Mouse (Mus musculus) adipocyte (in vitro differentiated cells): Measurements from ENCODE around the gene Bet1.

ENCODE experiments used
- DNase-seq: peaks from one replicate; pipeline ENCODE4 v3.0.0-alpha.2; 2016; ENCODE audit warnings: low spot score

Gene Bet1

DNA sequence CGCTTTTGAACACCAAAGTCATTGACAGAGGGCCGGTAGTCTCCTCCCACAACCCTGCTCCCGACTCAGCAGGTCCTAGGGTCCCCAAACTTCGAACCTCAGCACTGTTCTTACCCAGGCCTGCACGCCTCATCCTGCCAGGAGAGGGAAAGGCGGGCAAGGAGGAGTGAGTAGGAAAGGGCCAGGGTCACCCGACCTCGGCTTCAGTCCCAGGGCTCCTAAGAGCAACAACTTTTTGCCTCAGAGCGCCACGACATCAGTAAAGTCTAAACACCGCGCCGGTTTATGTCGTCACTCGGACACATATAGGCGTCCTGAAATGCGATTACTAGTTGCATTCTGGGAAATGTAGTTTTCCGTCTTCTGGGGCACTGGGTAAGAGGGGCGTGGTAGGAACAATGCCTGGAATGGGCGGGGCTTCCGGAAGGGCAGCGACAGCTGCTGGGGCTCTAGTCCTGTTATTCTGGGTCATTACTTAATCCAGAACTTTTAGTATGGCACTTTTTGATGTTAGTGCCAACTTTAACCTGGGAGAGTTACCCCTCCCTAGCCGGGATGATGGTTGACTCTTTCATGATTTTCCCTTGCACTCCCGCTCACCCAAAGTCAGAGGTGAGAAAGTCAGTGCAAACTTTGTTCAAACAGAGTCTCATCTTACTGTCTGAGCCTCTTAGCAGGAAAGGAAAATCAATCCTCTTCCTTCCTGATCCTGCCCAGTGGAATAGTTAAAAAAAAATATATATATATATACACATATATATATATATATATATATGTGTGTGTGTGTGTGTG lies at the start of gene Bet1:
Gene Bet1, minus strand, starts transcription at position 310 of the 792 bp plus-strand sequence.
- DNase-seq: peak; percentile 99

DNA sequence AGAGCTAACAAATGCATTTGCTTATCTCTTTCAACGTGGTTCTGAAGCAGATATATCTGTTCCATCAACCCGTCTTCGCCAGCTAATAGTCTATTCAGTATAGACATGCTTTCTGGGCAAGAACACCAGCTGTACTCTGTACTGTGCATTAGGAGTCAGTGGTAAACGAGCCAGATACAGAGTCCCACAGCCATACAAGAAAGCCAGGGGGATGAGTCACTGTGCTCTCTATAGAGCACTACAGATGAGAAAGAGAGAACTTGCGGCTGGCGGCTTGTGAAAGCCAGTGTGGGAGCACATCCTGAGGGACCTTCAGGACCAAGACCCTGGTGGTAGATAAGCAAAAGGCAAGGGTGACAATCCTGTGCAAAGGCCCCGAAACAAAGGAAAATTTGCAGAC lies 45.5 kb upstream of the Bet1 start:
- DNase-seq: no peak

DNA sequence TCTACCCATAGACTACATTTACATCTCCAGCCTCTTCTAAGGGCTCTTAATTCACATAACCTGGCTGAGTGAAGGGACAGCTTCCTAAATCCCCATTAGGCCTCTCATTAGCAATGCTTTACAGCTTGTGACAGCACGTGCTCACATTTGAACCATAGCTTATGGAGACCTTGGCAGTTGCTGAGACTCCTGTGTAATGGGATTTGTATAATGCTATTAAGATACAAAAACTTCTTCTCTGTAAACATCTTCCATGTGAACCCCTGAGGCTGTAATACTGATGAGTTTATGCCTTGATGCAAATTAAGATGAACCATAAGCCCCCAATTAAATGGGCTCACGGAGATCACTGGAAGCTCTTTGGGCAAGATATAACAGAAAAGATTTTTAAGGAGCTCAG lies 44.4 kb upstream of the Bet1 start:
- DNase-seq: no peak

DNA sequence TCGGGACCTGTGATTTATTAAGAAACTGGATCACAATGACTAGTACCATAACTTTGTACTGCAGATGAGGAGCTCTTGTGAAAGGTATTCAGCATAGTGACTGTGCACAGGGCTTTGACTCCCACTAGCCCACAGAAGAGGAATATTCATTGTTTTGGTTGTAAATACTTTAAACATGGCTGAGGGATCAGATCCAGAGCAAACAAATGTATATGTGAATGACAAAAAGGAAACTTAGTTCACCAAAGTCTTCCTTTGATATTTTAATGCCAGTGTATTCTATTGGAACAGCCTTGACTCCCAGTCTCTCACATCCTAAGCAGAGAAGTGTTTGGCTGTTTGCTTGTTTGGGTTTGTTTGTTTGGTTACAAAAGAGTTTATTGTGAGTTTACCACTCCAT lies 31.8 kb upstream of the Bet1 start:
- no peak for DNase-seq

DNA sequence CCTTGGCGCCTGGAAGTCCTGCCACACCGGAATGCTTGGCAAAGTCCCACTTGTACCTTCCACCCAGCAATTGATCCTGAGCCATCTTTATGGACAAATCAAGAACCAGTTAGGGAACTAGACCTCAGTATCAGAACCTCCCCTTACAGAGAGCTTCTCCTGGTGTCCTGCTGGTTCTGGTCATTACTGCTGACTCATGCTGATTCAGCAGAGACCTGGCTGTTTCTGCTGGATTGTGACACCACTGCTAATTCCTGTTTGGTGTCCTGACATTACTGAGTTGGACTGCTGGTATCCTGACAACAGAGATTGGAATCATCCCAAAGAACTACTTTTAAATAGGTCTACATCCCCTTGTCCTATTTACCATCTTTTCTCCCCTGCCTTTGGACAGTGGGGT lies 3.7 kb upstream of the Bet1 start:
- no peak for DNase-seq

DNA sequence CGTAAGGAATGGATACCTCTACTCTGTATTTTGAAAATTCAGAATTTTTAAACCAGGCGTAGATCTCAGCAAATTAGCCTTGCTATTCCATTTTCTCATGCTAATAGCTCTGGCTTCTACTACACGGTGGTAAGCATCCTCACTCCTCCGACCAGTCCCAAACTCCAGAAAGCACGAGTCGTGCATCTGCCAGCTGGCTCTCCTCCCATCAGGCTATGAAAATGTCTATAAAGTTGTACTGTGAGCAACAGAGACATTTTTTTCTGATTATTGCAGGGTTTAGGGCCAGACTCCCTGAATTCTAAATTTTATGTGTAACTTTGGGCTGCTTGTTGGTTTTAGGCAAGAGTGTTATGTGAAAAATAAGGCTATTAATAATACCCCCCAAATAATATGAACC lies 14.5 kb downstream of the Bet1 start:
- no peak for DNase-seq

DNA sequence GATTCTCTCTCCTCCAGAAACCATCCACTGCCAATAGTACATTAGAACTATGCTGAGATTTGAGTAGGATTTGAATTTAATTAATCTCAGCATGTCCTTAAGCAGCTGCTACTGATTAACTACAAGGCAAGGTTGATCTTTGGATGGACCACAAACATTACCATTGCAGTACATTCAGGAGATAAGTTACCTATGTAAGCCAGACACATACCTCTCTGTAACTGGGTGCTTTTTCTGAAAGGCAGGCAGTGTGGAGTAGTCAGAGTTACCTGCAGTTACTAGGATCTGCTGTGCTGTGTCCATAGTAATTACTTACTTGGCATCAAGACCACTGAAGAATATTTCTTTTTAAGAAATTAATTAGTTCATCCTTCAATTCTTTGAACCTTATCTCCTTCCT lies 17.1 kb downstream of the Bet1 start:
- no peak for DNase-seq

DNA sequence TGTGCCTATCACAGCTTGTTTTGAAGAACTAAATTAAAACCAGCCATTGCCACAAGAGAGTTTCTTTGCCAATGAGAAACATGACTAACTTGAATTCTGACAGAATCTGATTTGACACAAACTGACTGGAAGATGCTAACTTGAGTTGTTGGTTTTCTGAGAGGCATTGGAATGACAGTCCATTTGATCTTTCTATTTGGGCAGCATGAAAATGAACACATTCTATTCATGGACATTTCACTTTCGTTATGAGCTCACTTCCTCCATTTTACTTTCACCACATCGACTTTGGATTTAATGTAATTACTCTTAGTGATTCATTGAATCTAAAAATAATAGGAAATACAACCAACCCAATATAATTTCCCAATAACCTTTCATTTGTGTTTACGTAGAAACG lies 32.4 kb downstream of the Bet1 start:
- no peak for DNase-seq

DNA sequence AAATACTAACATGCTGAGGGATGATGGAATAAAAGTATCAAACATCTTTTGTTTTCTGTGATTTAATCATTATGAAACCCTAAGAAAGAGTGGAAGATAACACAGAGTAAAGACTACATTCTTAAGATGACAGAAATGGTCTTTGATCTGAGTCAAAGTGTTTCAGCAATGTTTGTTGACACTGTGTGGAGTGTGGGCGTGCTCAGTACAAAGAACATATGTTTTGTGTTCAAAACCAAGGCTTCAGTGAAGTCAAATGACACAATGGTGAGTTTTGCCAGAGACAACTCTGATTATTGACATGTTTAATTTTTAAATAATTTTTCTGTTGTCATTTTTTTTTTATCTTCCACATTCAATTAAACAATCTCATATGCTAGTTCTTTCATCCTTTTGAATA lies 33.9 kb downstream of the Bet1 start:
- DNase-seq: no peak

DNA sequence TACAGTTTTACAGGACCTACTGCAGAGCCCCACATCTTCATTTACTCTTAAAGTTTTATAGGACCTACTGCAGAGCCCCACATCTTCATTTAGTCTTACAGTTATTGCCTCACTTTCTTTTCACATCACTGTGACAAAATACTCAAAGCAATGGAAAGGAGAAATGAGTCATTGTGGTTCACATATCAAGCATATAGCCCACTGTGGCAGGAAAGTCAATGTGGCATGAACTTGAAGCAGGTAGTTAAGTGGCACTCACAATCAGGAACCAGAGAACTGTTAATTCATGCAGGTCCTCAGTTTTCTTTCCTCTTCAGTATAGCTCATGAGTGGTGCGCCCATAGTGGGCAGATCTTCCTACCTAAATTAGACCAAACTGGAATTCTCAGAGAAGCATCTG lies 39.6 kb downstream of the Bet1 start:
- no peak for DNase-seq

DNA sequence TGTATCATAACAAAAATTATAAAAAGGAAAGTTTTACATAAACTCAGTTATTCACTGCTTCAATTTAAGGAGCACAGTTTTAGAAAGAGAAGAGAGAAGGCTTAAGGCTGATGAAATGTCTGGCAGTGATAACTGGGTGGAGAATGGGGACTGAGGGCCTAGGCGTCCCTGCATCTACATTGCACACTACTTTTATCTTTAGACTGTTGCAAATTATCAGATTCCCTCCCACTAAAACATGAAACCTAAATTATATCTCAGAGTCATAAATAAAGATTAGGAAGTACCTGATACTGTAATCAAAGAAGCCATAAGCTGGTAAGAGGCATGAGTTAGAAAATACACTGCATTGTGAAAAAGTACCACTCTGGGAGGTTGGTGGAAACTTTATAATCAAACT lies 45.0 kb downstream of the Bet1 start:
- DNase-seq: no peak

DNA sequence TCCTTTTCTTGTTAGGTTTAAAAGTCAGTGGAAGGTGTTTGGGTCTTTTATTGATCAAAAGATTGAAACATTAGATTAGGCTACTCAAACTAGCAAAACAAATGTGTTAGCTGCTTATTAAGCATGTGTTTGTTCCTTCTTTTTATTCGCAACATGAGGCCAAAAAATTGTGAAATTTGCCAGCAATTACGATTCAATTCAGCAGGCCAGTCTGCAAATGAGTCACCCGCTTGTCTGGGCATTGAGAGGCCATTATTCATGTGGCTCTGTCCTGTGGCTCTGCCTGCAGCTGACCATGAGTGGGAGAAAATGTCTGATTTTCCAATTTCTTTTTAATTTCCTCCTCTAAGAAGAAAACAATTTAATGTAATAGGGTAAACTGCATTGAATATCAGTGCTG lies 55.8 kb downstream of the Bet1 start:
- peak; percentile 80 for DNase-seq
